Mouse (Mus musculus) cortical plate, adult 2 months (tissue): ENCODE data around the gene Grin2d.

ENCODE experiments used
- CTCF ChIP-seq: fragments of 200-500 bp; IDR thresholded peaks from 2 replicates; pipeline ENCODE4 v1.5.1; 2011; ENCODE audit warnings: mild to moderate bottlenecking, control low read depth, low read length; ENCODE audit not compliant: insufficient read depth; ENCODE audit errors: extremely low read depth
- POLR2A ChIP-seq: fragments of 200-500 bp; IDR thresholded peaks from 2 replicates; pipeline ENCODE4 v1.6.1; 2011; ENCODE audit warnings: mild to moderate bottlenecking, low read length, control low read depth; ENCODE audit not compliant: insufficient read depth; ENCODE audit errors: extremely low read depth

DNA sequence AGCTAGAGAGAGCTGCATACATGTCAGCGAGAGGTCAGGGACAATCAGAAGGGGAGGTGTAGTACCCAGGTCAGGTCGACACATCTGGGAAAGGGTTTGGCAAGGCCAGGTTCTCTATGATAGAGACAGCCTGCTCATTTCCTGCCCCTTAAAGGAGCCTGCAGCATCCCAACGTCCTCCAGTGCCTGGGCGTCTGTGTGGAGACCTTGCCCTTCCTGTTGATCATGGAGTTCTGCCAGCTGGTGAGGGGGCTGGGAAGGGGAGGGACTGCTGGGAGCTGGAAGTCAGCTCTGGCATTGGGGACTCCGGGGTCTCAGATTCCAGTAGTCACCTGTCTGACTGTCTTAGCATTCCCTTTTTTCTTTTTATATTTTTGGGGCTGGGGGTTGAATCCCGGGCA lies 87.5 kb downstream of the Grin2d start:
- TF ChIP-seq CTCF (no peak), POLR2A (no peak)
